Mouse (Mus musculus): ENCODE data around the gene Nova2. TPM values are rescaled to one million over a fixed set of nuclear protein-coding genes. Genes with fewer than 3 reads are reported as not detected.

Nova2 gene
- polyA plus RNA-seq, 1 experiment from 2014 or later = 0.68 TPM

- H3K4me1 ChIP-seq = peaks cover 61% of the 10 kb centered on the region
Observed at GRCm38 (mm10) chr7:19003902-19004630, 78.4 kb downstream of the Nova2 start, which contains the start of gene Irf2bp1. TSS of gene Irf2bp1 (plus strand) at chr7:19004044.

DNA sequence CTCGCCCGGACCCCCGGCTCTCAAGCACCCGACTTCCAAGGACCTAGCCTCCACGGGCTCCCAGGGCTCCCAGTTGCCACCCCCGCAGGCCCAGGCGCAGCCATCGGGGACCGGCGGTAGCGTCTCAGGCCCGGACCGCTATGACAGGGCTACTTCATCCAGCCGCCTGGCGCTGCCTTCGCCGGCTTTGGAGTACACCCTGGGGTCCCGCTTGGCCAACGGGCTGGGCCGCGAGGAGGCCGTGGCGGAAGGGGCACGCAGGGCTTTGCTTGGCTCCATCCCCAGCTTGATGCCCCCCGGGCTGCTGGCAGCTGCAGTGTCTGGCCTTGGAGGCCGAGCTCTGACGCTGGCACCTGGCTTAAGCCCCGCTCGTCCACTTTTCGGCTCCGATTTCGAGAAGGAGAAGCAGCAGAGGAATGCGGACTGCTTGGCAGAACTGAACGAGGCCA lies 79.0 kb downstream of the Nova2 start:
- WGBS = 5% methylated on average over 34 of the region's 34 CpGs
- Histone ChIP-seq H3K27ac (peak overlapping the region; percentile 98), H3K9ac (peak overlapping the region; percentile 91), H3K9me3 (no peaks in the 10 kb centered on the region), H3K36me3 (peaks cover 28% of the 10 kb centered on the region), H3K27me3 (no peaks in the 10 kb centered on the region), H3K4me3 (peak overlapping the region; percentile 82), H3K4me1 (peaks cover 61% of the 10 kb centered on the region), H3K4me2 (peak overlapping the region; percentile 97)
- no peak for ATAC-seq (ENCODE audit: insufficient number of reproducible peaks, low FRiP score, low TSS enrichment, low read depth)

More at GRCm38 (mm10) chr7:19003902-19004630, 78.4 kb downstream of the Nova2 start, which contains the start of gene Irf2bp1:
- Histone ChIP-seq H3K27ac (peak within 1 kb of the TSS; percentile 98), H3K27me3 (no peaks in the 10 kb centered on the region), H3K4me2 (peak within 1 kb of the TSS; percentile 97), H3K9ac (peak within 1 kb of the TSS; percentile 91), H3K36me3 (peaks cover 28% of the 10 kb centered on the region), H3K4me3 (peak within 1 kb of the TSS; percentile 82), H3K9me3 (no peaks in the 10 kb centered on the region)
- peak; percentile 68 for ATAC-seq (ENCODE audit: insufficient number of reproducible peaks, low FRiP score, low TSS enrichment, low read depth)
- under 1% methylated on average over 79 of the region's 90 CpGs for WGBS

- H3K27ac ChIP-seq = peak overlapping the region; percentile 43; the same call in 1 of the 2 replicates
- peaks cover 28% of the 10 kb centered on the region for H3K36me3 ChIP-seq
- 78% methylated on average over 34 of the region's 34 CpGs for WGBS
- peak overlapping the region; percentile 82 for H3K4me3 ChIP-seq
- no peaks in the 10 kb centered on the region for H3K9me3 ChIP-seq
- H3K4me1 ChIP-seq = peaks cover 56% of the 10 kb centered on the region
- H3K9ac ChIP-seq = no peak overlapping the region; the same call in 1 of the 2 replicates
- no peak for ATAC-seq (ENCODE audit: insufficient number of reproducible peaks, low FRiP score, low TSS enrichment, low read depth)
- H3K4me2 ChIP-seq = peak overlapping the region; percentile 97
- H3K27me3 ChIP-seq = no peaks in the 10 kb centered on the region
Observed at GRCm38 (mm10) chr7:19005417-19006121, 79.9 kb downstream of the Nova2 start.

- Histone ChIP-seq H3K4me3 (peak overlapping the region; percentile 82), H3K9me3 (no peaks in the 10 kb centered on the region), H3K4me2 (peak overlapping the region; percentile 97), H3K36me3 (peaks cover 28% of the 10 kb centered on the region), H3K9ac (no peak overlapping the region), H3K27ac (no peak overlapping the region), H3K4me1 (peaks cover 52% of the 10 kb centered on the region), H3K27me3 (no peaks in the 10 kb centered on the region)
- WGBS = 9% methylated on average over 12 of the region's 12 CpGs
- no peak for ATAC-seq (ENCODE audit: insufficient number of reproducible peaks, low FRiP score, low TSS enrichment, low read depth)
Observed at GRCm38 (mm10) chr7:19006476-19006875, 80.8 kb downstream of the Nova2 start.

DNA sequence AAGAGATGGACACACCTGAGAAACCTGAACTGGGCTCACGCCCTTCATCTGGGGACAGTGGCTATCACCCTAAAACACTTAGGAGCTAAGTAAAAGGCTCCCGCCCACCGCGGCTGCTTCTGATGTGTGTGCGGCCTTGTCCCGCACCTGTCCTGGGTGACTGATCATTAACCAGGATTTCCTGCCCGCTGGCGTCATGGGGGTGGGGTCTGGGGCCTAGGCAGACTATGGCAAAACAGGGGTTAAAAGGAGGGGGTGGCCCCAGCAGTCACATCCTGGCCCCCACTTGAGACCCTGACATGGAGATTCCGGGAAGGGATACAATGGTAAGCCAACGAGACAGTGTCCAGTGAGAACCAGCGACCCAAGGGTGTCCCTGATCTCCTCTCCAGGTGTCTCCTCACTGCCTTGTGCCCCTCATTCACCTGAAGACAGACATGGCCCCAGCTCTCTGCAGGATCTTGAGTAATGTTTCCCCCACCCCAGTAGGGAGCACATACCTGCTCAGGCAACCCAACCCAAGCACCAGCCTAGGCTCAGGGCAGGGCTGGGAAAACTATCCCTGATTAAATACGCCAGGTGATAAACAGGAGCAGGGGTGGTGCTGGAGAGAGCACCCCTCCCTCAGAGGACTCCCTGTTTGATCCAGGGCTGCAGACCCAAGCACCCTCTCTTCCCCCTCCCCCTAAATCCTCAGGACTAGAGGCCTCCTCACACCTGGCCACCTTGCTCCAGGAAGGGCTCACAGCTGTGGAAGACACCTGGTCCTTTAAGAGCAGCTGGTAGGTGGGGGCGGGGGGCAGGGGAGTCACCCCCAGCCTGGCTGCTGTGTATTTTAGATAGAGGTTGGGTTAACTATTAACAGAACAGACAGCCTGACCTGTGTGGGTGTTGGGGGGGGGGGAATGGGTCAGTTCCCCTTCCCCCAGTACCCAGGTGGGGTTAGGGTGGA lies 81.6 kb downstream of the Nova2 start:
- no peak for ATAC-seq (ENCODE audit: insufficient number of reproducible peaks, low FRiP score, low TSS enrichment, low read depth)
- no peak overlapping the region for H3K4me2 ChIP-seq
- H3K36me3 ChIP-seq = peaks cover 28% of the 10 kb centered on the region
- no peaks in the 10 kb centered on the region for H3K27me3 ChIP-seq
- 78% methylated on average over 13 of the region's 13 CpGs for WGBS
- H3K9me3 ChIP-seq = no peaks in the 10 kb centered on the region
- H3K4me1 ChIP-seq = peaks cover 55% of the 10 kb centered on the region
- no peak overlapping the region for H3K27ac ChIP-seq
- no peak overlapping the region for H3K4me3 ChIP-seq
- no peak overlapping the region for H3K9ac ChIP-seq

DNA sequence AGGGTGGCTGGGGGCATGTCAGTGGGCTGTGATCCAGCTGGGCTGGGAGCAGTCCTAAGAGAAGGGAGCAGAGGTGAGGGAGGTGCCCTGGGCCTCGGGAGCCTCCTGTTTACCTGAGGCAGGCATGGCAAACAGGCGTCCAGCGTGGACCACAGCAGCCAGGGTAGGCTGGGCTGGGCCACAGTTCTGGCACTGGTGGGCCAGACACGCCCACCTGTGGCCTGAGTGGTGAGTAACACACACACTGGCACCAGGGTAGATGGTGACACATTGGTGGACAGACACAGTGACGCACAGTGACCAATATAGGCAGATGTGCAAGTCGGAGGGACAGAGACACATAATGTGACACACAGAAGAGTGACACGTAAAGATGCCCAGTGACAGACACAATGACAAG lies 84.9 kb downstream of the Nova2 start:
- Histone ChIP-seq H3K4me1 (peaks cover 40% of the 10 kb centered on the region), H3K36me3 (peaks cover 22% of the 10 kb centered on the region), H3K9me3 (no peaks in the 10 kb centered on the region), H3K4me3 (no peak overlapping the region), H3K4me2 (no peak overlapping the region), H3K27ac (no peak overlapping the region), H3K9ac (no peak overlapping the region), H3K27me3 (no peaks in the 10 kb centered on the region)
- WGBS = 78% methylated on average over 7 of the region's 7 CpGs
- no peak for ATAC-seq (ENCODE audit: insufficient number of reproducible peaks, low FRiP score, low TSS enrichment, low read depth)

DNA sequence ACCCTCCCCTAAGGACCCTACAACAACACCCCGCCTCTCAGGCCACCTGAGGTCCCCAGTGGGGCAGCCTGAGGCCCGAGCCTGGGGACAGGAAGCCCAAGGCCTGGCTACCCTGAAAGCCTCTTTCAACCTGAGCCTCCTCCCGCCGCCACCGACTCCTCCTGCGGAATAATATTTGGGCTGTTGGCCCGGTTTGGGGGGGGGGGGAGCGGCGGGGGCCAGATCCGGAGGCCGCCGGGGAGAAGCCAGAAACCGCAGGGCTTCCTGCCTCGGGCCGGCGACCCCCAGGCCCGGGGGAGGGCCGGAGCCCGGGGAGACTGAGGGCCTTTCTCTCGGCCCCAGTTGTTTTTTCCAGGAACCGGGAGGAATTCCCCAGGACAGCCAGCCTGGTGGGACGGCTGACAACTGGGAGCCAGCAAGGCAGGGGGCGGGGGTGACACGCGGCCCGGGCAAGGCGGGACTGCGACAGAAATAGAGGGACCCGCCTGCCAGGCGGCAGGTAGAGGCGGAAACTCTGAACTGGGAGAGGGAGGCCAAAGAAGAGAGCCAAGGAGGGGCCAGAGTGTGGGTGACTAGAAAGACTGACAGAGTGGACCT lies 86.4 kb downstream of the Nova2 start:
- H3K27me3 ChIP-seq = no peaks in the 10 kb centered on the region
- H3K27ac ChIP-seq = peak overlapping the region; percentile 84
- peak; percentile 66; the same call in 1 of the 2 replicates for ATAC-seq (ENCODE audit: insufficient number of reproducible peaks, low FRiP score, low TSS enrichment, low read depth)
- WGBS = under 1% methylated on average over 31 of the region's 31 CpGs
- H3K4me2 ChIP-seq = peak overlapping the region; percentile 66
- H3K36me3 ChIP-seq = peaks cover 9% of the 10 kb centered on the region
- H3K9ac ChIP-seq = peak overlapping the region; percentile 47; the same call in 1 of the 2 replicates
- peak overlapping the region; percentile 37 for H3K4me3 ChIP-seq
- no peaks in the 10 kb centered on the region for H3K9me3 ChIP-seq
- H3K4me1 ChIP-seq = peaks cover 24% of the 10 kb centered on the region

DNA sequence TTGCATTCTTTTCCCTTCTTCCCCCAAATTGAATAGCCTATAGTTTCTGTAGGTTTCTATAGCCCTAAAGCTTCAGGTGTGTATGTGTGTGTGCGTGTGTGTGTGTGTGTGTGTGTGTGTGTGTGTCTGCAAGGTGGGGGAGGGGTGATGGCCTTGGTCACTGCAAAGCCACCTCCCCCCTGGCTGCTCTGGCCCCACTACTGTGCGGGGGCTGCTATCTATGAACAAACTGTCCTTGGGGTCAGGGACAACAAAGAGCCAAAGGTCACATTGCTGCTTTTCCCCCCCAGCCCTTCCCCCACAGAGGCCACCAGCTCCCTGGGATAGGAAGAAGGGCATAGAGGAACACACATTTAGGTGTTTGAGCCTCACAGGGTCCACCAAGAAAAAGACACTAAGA lies 87.2 kb downstream of the Nova2 start:
- no peak for ATAC-seq (ENCODE audit: insufficient number of reproducible peaks, low FRiP score, low TSS enrichment, low read depth)
- H3K27me3 ChIP-seq = no peaks in the 10 kb centered on the region
- no peak overlapping the region for H3K4me2 ChIP-seq
- H3K9me3 ChIP-seq = no peaks in the 10 kb centered on the region
- peak overlapping the region; percentile 84 for H3K27ac ChIP-seq
- H3K9ac ChIP-seq = no peak overlapping the region
- 42% methylated on average over 2 of the region's 2 CpGs for WGBS
- no peak overlapping the region for H3K4me3 ChIP-seq
- H3K36me3 ChIP-seq = peaks cover 2% of the 10 kb centered on the region; the same call in 1 of the 2 replicates
- peaks cover 17% of the 10 kb centered on the region for H3K4me1 ChIP-seq

DNA sequence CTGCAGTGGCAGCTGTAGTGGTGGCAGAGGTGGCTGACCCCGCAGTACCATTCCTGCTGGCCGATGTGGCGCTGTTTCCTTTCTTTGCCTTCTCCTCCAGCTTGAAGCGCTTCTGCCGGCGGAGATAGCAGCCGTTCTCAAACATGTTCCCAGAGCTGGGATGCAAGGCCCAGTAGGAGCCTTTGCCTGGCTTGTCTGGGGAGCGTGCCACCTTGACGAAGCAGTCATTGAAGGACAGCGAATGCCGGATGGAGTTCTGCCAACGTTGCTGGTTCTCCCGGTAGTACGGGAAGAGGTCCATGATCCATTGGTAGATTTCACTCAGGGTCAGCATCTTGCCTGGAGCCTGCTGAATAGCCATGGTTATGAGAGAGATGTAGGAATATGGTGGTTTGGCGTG lies 88.8 kb downstream of the Nova2 start:
- ATAC-seq (ENCODE audit: insufficient number of reproducible peaks, low FRiP score, low TSS enrichment, low read depth) = no peak
- no peak overlapping the region for H3K4me3 ChIP-seq

More for the DNA sequence above, 88.8 kb downstream of the Nova2 start:
- Histone ChIP-seq H3K27ac (no peak overlapping the region), H3K4me2 (no peak overlapping the region), H3K36me3 (no peaks in the 10 kb centered on the region), H3K4me1 (peaks cover 15% of the 10 kb centered on the region), H3K27me3 (no peaks in the 10 kb centered on the region), H3K9ac (no peak overlapping the region), H3K9me3 (no peaks in the 10 kb centered on the region)
- WGBS = 57% methylated on average over 15 of the region's 15 CpGs

Data from limb, embryonic 15.5 days (tissue).